Mouse (Mus musculus): ENCODE data around the gene Foxq1.

Foxq1 gene

DNA sequence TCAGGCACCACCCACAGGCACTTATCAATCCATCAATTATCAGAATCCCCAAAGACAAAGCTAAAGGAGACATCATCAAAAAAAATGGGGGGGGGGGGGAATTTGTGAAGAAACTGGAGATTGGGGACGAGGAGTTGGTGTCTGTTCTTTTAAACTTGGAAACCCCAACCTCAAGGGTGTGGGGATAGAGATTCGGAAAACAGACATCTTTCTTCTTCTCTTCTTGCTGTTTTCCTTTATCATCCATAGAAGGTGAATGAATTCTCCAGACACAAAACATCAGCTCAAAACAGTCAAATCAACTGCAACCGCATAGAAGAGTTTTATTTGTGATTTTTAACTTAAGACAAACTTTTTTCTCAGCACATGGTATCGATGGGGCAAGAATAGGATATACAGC, at the start of gene Foxq1:
Gene Foxq1 (plus strand): TSS at position 301 of the 400 bp plus-strand sequence.
- in situ Hi-C loops (cut with MboI, MseI): loop anchor here (25.0 kb wide), 1 partner anchor 819 kb away; the partner anchor contains the start of gene Irf4

DNA sequence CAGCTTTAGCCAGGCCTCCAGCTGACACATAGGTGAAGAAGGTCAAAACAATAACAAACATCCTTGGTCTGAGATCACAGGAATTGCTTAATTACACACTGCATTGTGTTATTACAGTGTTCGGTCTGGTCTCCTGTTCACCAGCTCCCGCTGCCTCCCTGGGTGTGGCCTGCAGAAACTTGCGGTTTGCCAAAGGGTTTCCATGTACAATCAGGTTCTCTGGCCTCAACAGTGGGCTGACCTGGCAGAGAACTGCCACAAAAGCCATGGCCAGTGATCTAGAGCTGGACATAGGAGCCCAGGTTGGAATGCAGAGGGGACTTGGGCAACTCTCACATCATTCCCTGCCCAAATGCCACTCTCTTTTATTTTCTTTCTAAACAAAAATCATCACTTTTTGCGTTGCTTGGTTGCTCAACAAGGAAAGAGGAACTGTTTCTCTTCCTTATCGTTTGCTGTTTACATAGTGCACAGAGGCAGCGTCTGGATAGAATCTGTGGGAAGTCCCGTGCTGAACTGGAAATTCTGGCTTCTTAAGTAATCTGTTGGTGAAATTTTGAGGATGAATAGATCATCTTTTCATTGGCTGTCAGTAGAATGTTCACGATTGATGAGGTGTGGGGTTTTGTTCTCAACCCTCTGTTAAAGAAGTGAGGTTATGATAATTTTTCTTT, 49.3 kb upstream of the Foxq1 start:
- in situ Hi-C loops (cut with MboI, MseI): no loop called here

DNA sequence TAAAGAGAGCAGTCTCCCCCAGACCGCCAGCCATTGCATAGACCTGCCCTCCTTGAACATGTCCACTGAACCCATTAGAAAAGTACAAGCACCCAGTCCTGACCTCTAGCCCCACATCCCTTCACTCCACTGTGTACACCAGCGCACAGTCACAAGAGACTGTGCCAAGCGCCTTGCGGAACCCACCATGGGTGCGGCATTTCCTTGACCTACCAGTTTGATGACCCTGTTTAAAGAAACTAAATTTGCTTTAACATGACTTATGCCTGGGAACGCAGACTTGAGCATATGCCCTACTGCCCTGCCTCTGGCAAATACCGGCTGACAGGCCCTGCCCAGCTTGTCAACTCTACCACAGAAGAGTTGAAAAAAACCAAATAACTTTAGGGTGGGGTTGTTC, 40.7 kb upstream of the Foxq1 start:
- in situ Hi-C loops (cut with MboI, MseI): no loop called here

DNA sequence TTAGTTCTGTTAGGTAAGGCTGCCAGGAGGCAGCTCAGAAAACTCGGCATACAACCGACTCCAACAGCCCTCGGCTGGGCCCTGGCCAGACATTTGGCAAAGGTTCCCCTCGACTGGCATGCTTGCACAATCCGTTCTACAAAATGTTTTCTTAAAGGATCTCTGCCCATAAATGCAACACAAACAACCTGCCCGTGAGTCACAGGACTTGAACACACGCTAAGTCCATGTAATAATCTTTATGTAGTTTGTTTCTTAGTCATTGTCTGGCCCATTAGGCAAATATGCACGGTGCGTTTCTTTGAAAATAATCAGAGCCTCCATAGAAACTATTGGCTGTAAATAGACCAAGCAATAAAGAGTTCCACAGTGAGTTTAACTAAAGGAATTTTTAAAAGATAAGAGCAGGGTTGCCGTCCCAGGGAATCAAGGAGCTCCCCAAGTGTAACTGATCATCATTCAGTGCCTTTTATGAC, 37.5 kb upstream of the Foxq1 start:
- in situ Hi-C loops (cut with MboI, MseI): no loop called here

DNA sequence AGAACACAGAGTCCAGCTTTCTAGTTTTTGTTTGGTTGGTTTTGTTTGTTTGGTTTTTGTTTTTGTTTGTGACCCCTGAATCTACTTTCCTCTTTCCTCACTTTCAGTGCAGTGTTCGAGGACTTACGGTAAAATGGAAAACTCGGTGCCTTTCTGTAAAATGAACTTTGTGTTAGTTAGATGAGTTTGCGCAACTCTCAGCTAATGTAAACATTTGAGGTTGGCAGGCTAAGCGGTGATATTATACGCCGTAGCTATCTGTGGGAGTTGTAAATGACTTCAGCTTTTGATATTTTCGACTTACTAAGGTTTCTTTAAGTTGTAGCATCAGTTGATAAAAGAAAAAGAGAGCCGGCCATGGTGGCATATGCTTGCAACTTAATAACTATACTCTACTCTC, 37.0 kb upstream of the Foxq1 start:
- in situ Hi-C loops (cut with MboI, MseI): no loop called here

DNA sequence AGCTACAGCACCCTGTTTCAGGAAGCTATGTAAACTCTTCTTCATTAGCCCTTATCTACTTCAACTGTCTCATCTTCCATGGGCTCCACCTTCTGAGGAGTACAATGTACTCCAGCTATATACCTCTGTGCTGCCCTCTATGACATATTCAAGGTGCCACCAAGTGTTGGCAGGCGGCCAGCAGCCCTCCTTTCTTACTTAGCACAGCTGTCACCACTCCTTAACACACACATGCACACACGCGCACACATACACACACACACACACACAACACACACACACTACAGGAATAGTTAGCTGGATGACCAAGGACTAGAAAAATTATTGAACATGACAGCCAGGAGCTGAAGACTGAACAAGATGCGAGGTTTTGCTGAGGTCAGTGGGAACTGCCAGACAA, 31.0 kb upstream of the Foxq1 start:
- in situ Hi-C loops (cut with MboI, MseI): no loop called here

DNA sequence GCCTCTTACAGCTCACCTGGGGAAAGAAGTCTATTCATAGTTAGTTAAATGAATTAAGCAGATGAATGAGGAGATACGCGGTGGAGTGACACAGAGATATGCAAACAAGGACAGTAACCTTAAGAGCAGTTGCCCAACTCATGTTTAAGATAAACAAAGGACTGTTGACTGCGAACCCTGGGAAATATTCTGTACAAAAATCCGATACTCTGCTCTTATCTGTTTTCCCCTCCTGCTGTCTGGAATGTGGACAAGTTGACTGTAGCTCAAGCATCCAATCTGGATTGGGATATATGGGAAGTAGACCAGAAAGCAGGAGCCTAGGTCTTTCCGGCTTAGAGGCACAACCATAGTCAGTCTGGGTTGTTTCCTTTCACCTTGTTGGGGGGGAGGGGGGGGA, 24.7 kb upstream of the Foxq1 start:
- in situ Hi-C loops (cut with MboI, MseI): no loop called here

DNA sequence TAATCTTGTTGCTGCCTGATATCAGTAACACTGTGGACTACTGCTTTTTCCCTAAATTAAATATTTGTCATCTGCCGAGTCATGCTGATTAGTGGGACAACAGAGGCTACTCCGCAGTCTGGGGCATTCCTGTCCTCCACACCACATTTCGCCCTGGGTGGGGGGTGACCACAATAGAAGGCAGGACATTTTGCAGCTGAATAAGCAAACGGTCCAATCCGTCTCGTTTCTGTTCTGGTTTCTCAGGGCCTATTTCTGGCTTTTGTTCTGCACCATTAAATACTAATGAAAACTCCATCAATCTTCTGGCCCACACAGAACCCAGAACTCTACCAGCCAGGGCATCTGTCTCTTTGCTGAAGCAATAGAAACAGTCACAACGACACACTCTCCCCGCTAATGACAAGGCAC, 24.3 kb upstream of the Foxq1 start:
- in situ Hi-C loops (cut with MboI, MseI): no loop called here

DNA sequence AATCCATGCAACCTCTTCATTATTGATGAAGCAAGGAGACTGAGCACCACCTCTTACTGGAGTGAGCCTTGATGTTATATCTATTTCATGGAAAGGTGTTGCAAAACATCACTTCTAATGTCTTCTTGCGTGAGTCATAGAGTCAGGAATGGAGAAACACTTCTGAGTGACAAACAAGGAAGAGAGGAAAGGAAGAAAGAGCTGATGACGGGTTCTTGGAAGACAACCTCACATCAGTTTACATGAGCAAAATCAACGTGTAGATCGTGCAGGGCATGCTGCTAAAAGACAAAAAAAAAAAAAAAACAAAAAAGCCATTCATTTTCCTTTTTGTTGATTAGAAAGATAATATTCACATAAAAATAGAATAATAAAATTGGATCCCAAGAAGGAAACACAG, 21.2 kb upstream of the Foxq1 start:
- in situ Hi-C loops (cut with MboI, MseI): no loop called here

DNA sequence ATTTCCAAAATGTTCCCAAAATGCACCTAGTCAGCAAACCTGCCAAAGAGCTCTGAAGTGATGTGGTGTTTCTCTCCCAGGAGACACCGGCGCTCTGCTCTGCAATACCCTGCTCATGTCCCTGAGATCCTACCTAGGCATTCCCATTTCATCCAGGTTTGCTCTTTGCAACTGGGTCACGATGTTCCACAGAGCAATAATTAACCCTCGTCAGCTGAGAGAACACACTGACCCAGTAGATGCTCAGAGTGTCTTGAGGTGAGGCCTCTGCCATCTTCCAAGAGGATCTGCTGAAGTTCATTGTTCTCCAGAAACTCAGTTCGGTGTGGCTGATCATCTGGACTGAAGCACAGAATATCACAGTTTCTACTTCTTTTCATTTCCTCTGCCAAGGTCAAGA, 12.9 kb upstream of the Foxq1 start:
- in situ Hi-C loops (cut with MboI, MseI): no loop called here

DNA sequence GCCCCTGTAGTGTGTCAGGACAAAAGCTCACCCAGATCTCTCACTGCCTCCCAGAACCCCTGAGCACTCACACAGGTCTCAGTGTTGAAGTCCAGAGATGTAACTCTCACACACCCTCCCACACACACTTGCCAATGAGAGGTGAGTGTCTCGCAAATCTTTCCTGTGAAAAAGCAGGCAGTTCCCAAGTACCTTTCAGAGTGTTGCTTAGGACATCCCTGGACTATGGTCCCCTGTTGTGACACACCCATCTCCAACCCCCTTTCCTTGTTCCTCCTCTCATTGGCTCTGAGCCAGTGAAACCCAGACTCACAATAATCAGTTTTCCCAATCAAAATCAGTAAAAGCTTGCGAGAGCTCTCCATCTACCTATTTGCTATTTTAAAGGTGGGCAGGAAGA, 9.2 kb upstream of the Foxq1 start:
- in situ Hi-C loops (cut with MboI, MseI): no loop called here

DNA sequence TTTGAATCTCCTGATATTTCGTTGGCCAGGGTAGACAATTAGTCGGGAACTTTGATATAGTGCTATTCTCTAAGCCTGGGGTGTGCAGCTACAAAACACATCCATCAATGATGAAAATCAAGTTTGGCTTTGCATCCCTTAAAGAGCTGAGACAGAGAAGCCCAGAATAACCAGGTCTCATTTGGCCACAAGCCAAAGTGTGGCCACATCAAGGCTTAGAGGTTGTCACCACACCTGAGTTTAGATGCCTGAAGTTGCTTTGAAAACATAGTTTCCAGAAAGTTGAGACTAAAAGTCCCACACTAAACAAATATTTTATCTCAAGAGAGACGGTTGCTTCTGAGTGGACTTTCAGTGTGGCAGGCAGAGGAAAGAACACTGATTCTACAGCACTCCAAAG, 8.7 kb upstream of the Foxq1 start:
- in situ Hi-C loops (cut with MboI, MseI): no loop called here

DNA sequence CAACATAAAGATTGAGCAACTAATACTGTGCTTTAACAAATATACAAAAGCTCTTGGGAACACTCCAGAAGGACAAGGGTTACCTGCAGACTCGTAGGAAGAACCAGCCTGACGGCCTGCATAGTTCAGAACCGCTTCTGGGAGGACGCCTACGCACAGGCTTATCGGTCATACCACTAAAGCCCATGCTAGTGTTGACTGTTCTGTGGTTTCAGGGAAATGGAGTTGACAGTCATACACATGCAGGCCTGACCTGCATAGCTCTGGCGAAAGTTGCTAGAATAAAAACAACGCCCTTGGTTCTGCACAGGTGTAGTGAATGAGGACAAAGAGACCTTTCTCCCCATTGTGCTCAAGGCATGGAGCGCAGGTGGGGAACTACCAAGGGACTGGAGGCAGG, 8.3 kb upstream of the Foxq1 start:
- in situ Hi-C loops (cut with MboI, MseI): no loop called here

DNA sequence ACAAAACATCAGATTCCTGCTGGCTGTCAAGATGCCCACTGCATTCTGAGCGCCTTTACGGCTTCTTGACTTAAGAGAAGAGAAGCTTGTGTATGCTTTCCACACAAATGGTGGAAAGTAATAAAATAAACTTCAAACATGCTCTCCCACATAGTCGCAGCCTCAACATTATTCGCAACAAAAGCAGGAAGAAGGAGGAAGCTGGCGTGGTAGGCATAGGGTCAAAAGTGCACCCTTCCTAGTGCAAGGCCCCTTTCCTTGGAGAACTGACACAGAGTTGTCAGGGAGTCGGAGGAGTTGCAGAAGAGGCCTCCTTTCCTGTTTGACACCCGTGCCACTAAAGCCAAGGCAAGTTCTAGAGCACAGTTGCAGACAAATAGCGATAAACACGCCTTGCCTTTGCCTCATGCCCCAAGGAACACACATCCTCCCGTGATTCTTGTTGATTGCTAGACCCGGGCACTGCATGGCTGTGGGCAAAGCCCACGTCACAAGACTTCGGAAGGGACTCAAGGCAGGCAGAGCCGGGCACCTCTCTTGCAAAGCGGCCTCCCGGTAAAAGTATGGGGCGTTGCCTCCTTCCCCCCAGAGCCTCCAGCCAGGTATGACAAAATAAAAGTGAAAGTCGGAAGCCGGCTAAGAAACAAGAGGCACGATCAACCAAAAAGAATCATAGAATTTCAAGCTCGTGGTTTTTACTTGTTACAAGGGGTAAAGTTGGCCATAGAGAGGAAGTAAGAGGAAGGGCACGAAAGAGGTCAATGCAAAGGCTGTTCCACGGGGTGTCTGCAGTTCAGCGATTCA, 1.2 kb downstream of the Foxq1 start:
- in situ Hi-C loops (cut with MboI, MseI): loop anchor here (25.0 kb wide), 1 partner anchor 820 kb away; the partner anchor contains the start of gene Irf4

DNA sequence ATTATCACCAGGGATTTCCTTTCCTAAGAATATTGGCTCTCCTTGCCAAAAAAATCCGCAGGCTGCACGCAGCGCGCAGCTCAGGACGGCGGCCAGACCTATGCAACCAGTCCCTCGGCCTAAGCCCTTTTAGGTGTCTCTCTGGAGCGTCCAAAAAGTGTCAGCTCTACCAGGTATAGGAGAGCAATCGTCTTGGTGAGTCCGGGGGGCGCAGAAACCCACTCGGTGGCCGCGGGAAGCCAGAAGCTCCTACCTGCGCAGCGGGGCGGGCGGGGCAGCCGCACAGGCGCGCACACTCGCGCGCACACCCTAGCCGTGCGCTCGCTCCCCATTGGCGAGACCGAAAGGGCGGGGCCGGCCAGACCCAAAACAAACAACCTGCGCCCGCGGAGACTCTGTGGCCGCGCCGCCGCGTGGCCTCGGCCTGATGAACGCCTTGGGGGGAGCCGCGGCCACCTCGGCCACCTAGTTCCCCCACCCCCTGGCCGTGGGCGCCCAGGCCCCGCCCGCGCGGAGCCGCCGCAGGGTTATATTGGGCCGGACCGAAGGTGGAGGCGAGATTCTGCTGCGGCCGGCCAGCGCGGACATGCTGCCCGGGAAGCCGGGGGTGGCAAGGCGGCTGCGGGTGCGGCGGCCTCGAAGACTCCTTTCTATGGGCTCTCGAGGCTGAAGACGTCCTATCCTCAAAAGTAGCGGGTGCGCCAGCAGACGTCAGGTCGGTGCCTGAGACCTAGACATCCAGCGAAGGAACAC, 2.0 kb downstream of the Foxq1 start:
- in situ Hi-C loops (cut with MboI, MseI): loop anchor here (25.0 kb wide), 1 partner anchor 821 kb away; the partner anchor contains the start of gene Irf4

DNA sequence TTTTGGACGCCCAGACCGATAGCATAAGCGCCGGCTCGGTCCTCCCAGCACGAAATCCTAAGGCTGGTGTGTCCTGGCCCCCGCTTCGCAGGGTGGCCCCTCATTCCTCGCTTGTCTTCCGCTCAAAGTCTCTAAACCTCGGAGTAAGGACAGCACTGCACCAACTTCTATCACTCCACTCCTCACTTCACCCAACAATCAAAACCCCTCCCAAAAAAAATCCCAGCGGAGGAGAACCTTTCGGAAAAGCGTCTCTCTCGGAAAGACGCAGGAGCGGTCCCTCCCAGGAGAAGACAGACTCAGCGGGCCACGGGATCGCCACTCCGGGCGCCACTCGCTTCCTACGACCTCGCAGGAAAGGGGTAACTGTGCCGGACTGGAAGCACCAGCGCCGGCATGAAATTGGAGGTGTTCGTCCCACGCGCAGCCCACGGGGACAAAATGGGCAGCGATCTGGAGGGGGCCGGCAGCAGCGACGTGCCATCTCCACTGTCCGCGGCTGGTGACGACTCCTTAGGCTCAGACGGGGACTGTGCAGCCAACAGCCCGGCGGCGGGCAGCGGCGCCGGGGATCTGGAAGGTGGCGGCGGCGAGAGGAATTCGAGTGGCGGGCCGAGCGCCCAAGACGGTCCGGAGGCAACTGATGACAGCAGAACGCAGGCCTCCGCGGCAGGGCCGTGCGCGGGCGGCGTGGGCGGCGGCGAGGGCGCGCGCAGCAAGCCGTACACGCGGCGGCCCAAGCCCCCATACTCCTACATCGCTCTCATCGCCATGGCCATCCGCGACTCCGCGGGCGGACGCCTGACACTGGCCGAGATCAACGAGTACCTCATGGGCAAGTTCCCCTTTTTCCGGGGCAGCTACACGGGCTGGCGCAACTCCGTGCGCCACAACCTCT, 2.8 kb downstream of the Foxq1 start, which contains the start of gene A530084C06Rik:
Gene A530084C06Rik (minus strand): TSS at position 813 of the 898 bp plus-strand sequence.
- in situ Hi-C loops (cut with MboI, MseI): loop anchor here (25.0 kb wide), 1 partner anchor 821 kb away; the partner anchor contains the start of gene Irf4

DNA sequence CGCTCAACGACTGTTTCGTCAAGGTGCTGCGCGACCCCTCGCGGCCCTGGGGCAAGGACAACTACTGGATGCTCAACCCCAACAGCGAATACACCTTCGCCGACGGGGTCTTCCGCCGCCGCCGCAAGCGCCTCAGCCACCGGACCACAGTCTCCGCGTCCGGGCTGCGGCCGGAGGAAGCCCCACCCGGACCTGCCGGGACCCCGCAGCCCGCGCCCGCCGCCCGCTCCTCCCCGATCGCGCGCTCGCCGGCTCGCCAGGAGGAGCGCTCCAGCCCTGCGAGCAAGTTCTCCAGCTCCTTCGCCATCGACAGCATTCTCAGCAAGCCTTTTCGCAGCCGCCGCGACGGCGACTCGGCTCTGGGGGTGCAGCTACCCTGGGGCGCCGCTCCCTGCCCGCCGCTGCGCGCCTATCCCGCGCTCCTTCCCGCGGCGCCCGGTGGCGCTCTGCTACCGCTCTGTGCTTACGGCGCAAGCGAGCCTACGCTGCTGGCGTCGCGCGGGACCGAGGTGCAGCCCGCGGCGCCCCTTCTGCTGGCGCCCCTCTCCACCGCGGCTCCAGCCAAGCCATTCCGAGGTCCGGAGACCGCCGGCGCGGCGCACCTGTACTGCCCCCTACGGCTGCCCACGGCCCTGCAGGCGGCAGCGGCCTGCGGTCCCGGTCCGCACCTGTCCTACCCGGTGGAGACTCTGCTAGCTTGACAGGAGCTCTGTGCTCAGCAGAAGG, 3.6 kb downstream of the Foxq1 start:
- in situ Hi-C loops (cut with MboI, MseI): loop anchor here (25.0 kb wide), 1 partner anchor 822 kb away; the partner anchor contains the start of gene Irf4

DNA sequence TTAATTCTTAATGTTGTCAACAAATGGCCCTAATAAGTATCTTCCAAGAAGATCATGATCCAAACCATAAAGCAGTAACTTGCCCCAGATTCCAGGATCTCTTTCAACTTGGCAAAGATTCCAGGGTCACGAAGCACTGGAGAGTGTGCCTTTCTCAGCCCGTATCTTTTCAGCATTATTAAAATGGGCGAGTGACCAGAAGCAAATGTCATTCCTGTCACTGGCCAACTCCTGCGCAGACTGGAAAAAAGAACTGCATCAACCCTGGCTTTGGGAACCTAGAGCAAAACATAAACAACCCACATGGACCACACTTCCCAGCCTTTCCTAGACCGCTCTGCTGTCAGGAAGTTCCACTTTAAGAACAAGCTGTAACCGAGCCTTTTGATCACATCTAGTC, 8.5 kb downstream of the Foxq1 start:
- in situ Hi-C loops (cut with MboI, MseI): loop anchor here (25.0 kb wide), 1 partner anchor 827 kb away; the partner anchor contains the start of gene Irf4

DNA sequence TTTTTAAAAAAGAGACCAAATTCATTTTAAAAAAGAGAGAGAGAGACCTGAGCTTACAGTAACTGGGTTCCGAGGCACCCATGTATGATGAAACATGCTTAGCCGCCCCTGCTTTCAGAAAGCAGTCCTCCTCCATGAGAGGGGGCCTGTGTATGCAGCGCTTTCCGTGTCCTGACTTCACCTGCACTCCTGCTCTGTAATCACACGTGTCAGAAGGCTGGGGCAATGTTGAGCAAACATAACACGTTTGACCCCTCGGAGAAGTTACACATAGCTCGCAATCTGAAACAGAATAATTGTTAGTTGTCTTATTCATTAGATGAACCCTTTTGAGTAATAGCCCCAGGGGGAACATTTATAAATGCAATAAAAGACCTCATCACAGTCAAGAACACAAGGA, 11.2 kb downstream of the Foxq1 start:
- in situ Hi-C loops (cut with MboI, MseI): loop anchor here (5.0 to 25.0 kb wide), 2 partner anchors 50 to 830 kb away; partner anchors contain the start of gene Irf4
